Mouse (Mus musculus) retina, postnatal 1 day (tissue): ENCODE measurements around the gene Il13.
A peak's percentile ranks its signal among the peaks of the same experiment; 100 is the strongest.

Experiments used
- DNase-seq: peaks from one replicate; pipeline ENCODE4 v3.0.0-alpha.2; 2012

The Il13 gene

GRCm38 (mm10) chr11:53634556-53634955, at the start of gene Il13:
Gene Il13, minus strand, starts transcription at chr11:53634702.
- DNase-seq, result no peak

GRCm38 (mm10) chr11:53682994-53683530, 48.6 kb upstream of the Il13 start:
- DNase-seq, result no peak

- no peak for DNase-seq
Measured at GRCm38 (mm10) chr11:53682170-53682569, 47.7 kb upstream of the Il13 start.

- DNase-seq, result no peak
Measured at GRCm38 (mm10) chr11:53681686-53682085, 47.2 kb upstream of the Il13 start.

GRCm38 (mm10) chr11:53680141-53680540, 45.6 kb upstream of the Il13 start:
- no peak for DNase-seq

- DNase-seq, result no peak
Measured at GRCm38 (mm10) chr11:53671414-53671813, 36.9 kb upstream of the Il13 start.

- no peak for DNase-seq
Measured at GRCm38 (mm10) chr11:53664091-53664490, 29.6 kb upstream of the Il13 start.

- peak; percentile 31 for DNase-seq
Measured at GRCm38 (mm10) chr11:53662794-53663674, 28.5 kb upstream of the Il13 start.

GRCm38 (mm10) chr11:53657828-53658227, 23.3 kb upstream of the Il13 start:
- no peak for DNase-seq

- DNase-seq, result no peak
Measured at GRCm38 (mm10) chr11:53657381-53657780, 22.9 kb upstream of the Il13 start.

GRCm38 (mm10) chr11:53656558-53657202, 22.2 kb upstream of the Il13 start:
- no peak for DNase-seq

- DNase-seq, result no peak
Measured at GRCm38 (mm10) chr11:53655043-53655442, 20.5 kb upstream of the Il13 start.

GRCm38 (mm10) chr11:53652427-53652826, 17.9 kb upstream of the Il13 start:
- no peak for DNase-seq

GRCm38 (mm10) chr11:53651441-53651840, 16.9 kb upstream of the Il13 start:
- DNase-seq, result no peak

- DNase-seq, result no peak
Measured at GRCm38 (mm10) chr11:53644017-53644416, 9.5 kb upstream of the Il13 start.

- DNase-seq, result peak; percentile 15
Measured at GRCm38 (mm10) chr11:53642744-53643279, 8.3 kb upstream of the Il13 start.

- DNase-seq, result no peak
Measured at GRCm38 (mm10) chr11:53637803-53638260, 3.3 kb upstream of the Il13 start.

GRCm38 (mm10) chr11:53637046-53637802, 2.7 kb upstream of the Il13 start:
- DNase-seq, result no peak

GRCm38 (mm10) chr11:53636183-53636646, 1.7 kb upstream of the Il13 start:
- DNase-seq, result peak; percentile 36

GRCm38 (mm10) chr11:53635590-53636182, 1.2 kb upstream of the Il13 start:
- DNase-seq, result no peak

- DNase-seq, result no peak
Measured at GRCm38 (mm10) chr11:53633644-53634043, 858 bp downstream of the Il13 start.

GRCm38 (mm10) chr11:53632122-53632733, 2.3 kb downstream of the Il13 start:
- DNase-seq, result peak; percentile 64
